Mouse (Mus musculus) left cerebral cortex, postnatal 10 days (tissue): ENCODE results near the gene Gm10663. TPM values are rescaled to one million over a fixed set of nuclear protein-coding genes. Genes with fewer than 3 reads are reported as not detected.

ENCODE experiments used
- microRNA-seq: library from miRNA; unstranded; fragments of <30 nt; microRNA quantifications from one replicate; pipeline ENCODE4 v1.2.0, GENCODE M21; 2022
- total RNA-seq, 2 experiments: library from RNA; stranded (reverse); gene quantifications; 2 replicates each; pipeline ENCODE4 v1.2.3; 2021

Gm10663 gene
- total RNA-seq, 2 experiments from 2014 or later = not detected

Small RNA genes lying within 50 kb of the gene (microRNA-seq; reads per million reads assigned to microRNA genes)
- gene Gm24333 = not detected

Other genes starting within 250 kb of the Gm10663 start
- 100 to 1,000 TPM; 124 to 128 TPM for gene Klhl2, start 225.0 kb upstream of the Gm10663 start, total RNA-seq
- gene Tmem192, start 127.8 kb upstream of the Gm10663 start, total RNA-seq = 10 to 100 TPM; 14.7 to 15.0 TPM
- not detected for gene Trim75, start 87.2 kb upstream of the Gm10663 start, total RNA-seq
- not detected for gene Trim61, start 56.5 kb upstream of the Gm10663 start, total RNA-seq
- not detected for gene Trim60, start 56.4 kb upstream of the Gm10663 start, total RNA-seq
- not detected for gene Apela, start 37.7 kb upstream of the Gm10663 start, total RNA-seq
- not detected for gene BC030870, start 54.5 kb downstream of the Gm10663 start, total RNA-seq